8 mouse cellular contexts compared by ENCODE assay signal in genomic region chr1:62794896-62795255, GRCm38 (mm10).
DNase-seq lines count a peak whose midpoint lies in the region; ATAC-seq lines count a peak whose summit lies in the region.

No protein-coding gene starts in this region.

- H3K9me3 ChIP-seq in kidney, embryonic 15.5 days (replicated peaks): no peaks in the 10 kb centered on the region
- H3K9me3 ChIP-seq in embryonic facial prominence, embryonic 12.5 days: no peaks in the 10 kb centered on the region
- no peaks in the 10 kb centered on the region for H3K9me3 ChIP-seq in hindbrain, embryonic 11.5 days (ENCODE audit: control insufficient read depth, low read length)
- H3K9me3 ChIP-seq in midbrain, embryonic 14.5 days (ENCODE audit: control insufficient read depth, low read length): no peaks in the 10 kb centered on the region

- no peak overlapping the region for H3K27ac ChIP-seq in kidney, embryonic 15.5 days
- H3K27ac ChIP-seq in embryonic facial prominence, embryonic 12.5 days: no peak overlapping the region
- no peak overlapping the region for H3K27ac ChIP-seq in hindbrain, embryonic 11.5 days (ENCODE audit: low read depth, low read length)
- H3K27ac ChIP-seq in midbrain, embryonic 14.5 days (replicated peaks; ENCODE audit: low read depth, low read length): peak overlapping the region; percentile 66

- H3K4me2 ChIP-seq in kidney, embryonic 15.5 days: peak overlapping the region; percentile 47
- 0 out of 2 replicates have a peak overlapping the region, but pooled peaks have one; percentile 5 for H3K4me2 ChIP-seq in embryonic facial prominence, embryonic 12.5 days (replicated peaks)
- peak overlapping the region; percentile 8; the same call in 1 of the 2 replicates for H3K4me2 ChIP-seq in hindbrain, embryonic 11.5 days (replicated peaks; ENCODE audit: low read depth, low read length)
- peak overlapping the region; percentile 45 for H3K4me2 ChIP-seq in midbrain, embryonic 14.5 days (ENCODE audit: low read length)

- ATAC-seq in kidney, embryonic 15.5 days (replicated peaks; ENCODE audit: low FRiP score): no peak
- no peak for ATAC-seq in embryonic facial prominence, embryonic 12.5 days (ENCODE audit: insufficient number of reproducible peaks, insufficient read depth, low FRiP score, low TSS enrichment)
- ATAC-seq in hindbrain, embryonic 11.5 days (ENCODE audit: low FRiP score): peak; percentile 33; the same call in 1 of the 2 replicates
- ATAC-seq in midbrain, embryonic 14.5 days (ENCODE audit: low FRiP score, low TSS enrichment): peak; percentile 31; the same call in 1 of the 2 replicates

- 0 out of 2 replicates have a peak overlapping the region, but pooled peaks have one; percentile 11 for H3K4me3 ChIP-seq in kidney, embryonic 15.5 days (replicated peaks)
- no peak overlapping the region for H3K4me3 ChIP-seq in embryonic facial prominence, embryonic 12.5 days
- H3K4me3 ChIP-seq in hindbrain, embryonic 11.5 days (ENCODE audit: low read depth, low read length): no peak overlapping the region
- 0 out of 2 replicates have a peak overlapping the region, but pooled peaks have one; percentile 4 for H3K4me3 ChIP-seq in midbrain, embryonic 14.5 days (replicated peaks; ENCODE audit: low read depth, low read length)

- WGBS in kidney, embryonic 15.5 days: 56% methylated on average over 2 of the region's 2 CpGs
- WGBS in embryonic facial prominence, embryonic 12.5 days: 66% methylated on average over 2 of the region's 2 CpGs
- 53% methylated on average over 2 of the region's 2 CpGs for WGBS in hindbrain, embryonic 11.5 days
- 33% methylated on average over 2 of the region's 2 CpGs for WGBS in midbrain, embryonic 14.5 days

- DNase-seq in kidney, postnatal 10 days: no peak
- no peak for DNase-seq in hindbrain, embryonic 11.5 days (ENCODE audit: low spot score)
- DNase-seq in midbrain, embryonic 14.5 days: no peak
- DNase-seq in embryo, embryonic 11 days: no peak
- DNase-seq in embryo, embryonic 9.5 days (ENCODE audit: extremely low spot score): no peak
- no peak for DNase-seq in gastrocnemius, postnatal 10 days

- no peak overlapping the region for H3K9ac ChIP-seq in kidney, embryonic 15.5 days
- no peak overlapping the region for H3K9ac ChIP-seq in embryonic facial prominence, embryonic 12.5 days
- H3K9ac ChIP-seq in hindbrain, embryonic 11.5 days (ENCODE audit: low read depth, low read length): no peak overlapping the region
- no peak overlapping the region for H3K9ac ChIP-seq in midbrain, embryonic 14.5 days (replicated peaks; ENCODE audit: low read length)

- no peaks in the 10 kb centered on the region for H3K36me3 ChIP-seq in kidney, embryonic 15.5 days
- H3K36me3 ChIP-seq in embryonic facial prominence, embryonic 12.5 days: 0 out of 2 replicates have a peak, but pooled peaks cover 3% of the 10 kb centered on the region
- no peaks in the 10 kb centered on the region for H3K36me3 ChIP-seq in hindbrain, embryonic 11.5 days (ENCODE audit: control insufficient read depth, insufficient read depth, low read length)
- no peaks in the 10 kb centered on the region for H3K36me3 ChIP-seq in midbrain, embryonic 14.5 days (ENCODE audit: control insufficient read depth, insufficient read depth, low read length)

- peaks cover 12% of the 10 kb centered on the region for H3K27me3 ChIP-seq in kidney, embryonic 15.5 days
- H3K27me3 ChIP-seq in embryonic facial prominence, embryonic 12.5 days: no peaks in the 10 kb centered on the region
- H3K27me3 ChIP-seq in hindbrain, embryonic 11.5 days (ENCODE audit: control insufficient read depth, insufficient read depth, low read length): no peaks in the 10 kb centered on the region
- H3K27me3 ChIP-seq in midbrain, embryonic 14.5 days (ENCODE audit: control insufficient read depth, insufficient read depth, low read length): peaks cover 4% of the 10 kb centered on the region; the same call in 1 of the 2 replicates

- peaks cover 23% of the 10 kb centered on the region for H3K4me1 ChIP-seq in kidney, embryonic 15.5 days
- peaks cover 26% of the 10 kb centered on the region for H3K4me1 ChIP-seq in embryonic facial prominence, embryonic 12.5 days
- 0 out of 2 replicates have a peak, but pooled peaks cover 2% of the 10 kb centered on the region for H3K4me1 ChIP-seq in hindbrain, embryonic 11.5 days (replicated peaks; ENCODE audit: control insufficient read depth, insufficient read depth, low read length)
- peaks cover 17% of the 10 kb centered on the region; the same call in 1 of the 2 replicates for H3K4me1 ChIP-seq in midbrain, embryonic 14.5 days (ENCODE audit: control insufficient read depth, insufficient read depth, low read length)

Comparison
In these comparisons a context has a peak if more than half of its experiments do, and no peak if none do; other contexts are left out.
1. ATAC-seq: peak in hindbrain, embryonic 11.5 days (single experiment) and midbrain, embryonic 14.5 days (single experiment); none in kidney, embryonic 15.5 days (single experiment) and embryonic facial prominence, embryonic 12.5 days (single experiment).
2. H3K4me3 ChIP-seq: peak in kidney, embryonic 15.5 days (single experiment) and midbrain, embryonic 14.5 days (single experiment); none in embryonic facial prominence, embryonic 12.5 days (single experiment) and hindbrain, embryonic 11.5 days (single experiment).
3. Peak in every context shown above with its lines, with median percentiles within 50 percentile points of each other: H3K4me2 ChIP-seq.